Mouse (Mus musculus) brain, embryonic 14.5 days (tissue): Measurements from ENCODE around the gene Sept6.

ENCODE experiments used
- CTCF ChIP-seq: fragments of 200-500 bp; IDR thresholded peaks from 2 replicates; pipeline ENCODE4 v1.5.1; 2012; ENCODE audit warnings: inconsistent platforms, mild to moderate bottlenecking, moderate library complexity, borderline replicate concordance; ENCODE audit not compliant: insufficient read depth, insufficient read length; ENCODE audit errors: extremely low read depth
- POLR2A ChIP-seq: fragments of 200-500 bp; IDR thresholded peaks from 2 replicates; pipeline ENCODE4 v1.6.1; 2012; ENCODE audit warnings: mild to moderate bottlenecking, inconsistent platforms, borderline replicate concordance; ENCODE audit not compliant: poor library complexity, insufficient read depth, insufficient read length, severe bottlenecking; ENCODE audit errors: extremely low read depth

DNA sequence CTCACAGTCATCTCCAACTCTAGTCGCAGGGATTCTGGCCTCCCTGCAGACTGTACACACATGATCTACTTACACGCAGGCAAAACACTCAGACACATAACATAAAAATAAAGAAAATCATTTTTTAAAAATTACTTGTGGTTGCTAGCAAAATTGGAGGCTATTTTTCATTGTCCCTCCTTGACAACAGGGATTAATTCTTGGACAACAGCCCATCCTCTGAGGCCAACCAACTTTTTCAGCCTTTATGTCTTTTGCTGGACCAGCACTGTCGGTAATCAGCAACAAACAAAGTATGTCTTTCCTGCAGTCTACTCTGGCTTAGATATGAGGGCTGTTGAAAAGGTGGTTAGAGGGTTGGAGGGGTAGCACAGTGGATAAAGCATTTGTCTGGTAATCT is 50.5 kb downstream of the Sept6 start:
- no peak for TF ChIP-seq CTCF
- no peak for TF ChIP-seq POLR2A
